Mouse (Mus musculus) limb, embryonic 10.5 days (tissue): ENCODE measurements around the gene Cc2d2a. TPM values are rescaled to one million over a fixed set of nuclear protein-coding genes. Genes with fewer than 3 reads are reported as not detected.

ENCODE experiments used
- DNase-seq: peaks from one replicate; pipeline ENCODE4 v3.0.0-alpha.2; 2017; ENCODE audit warnings: low spot score
- H3K27ac ChIP-seq: fragments of 300-500 bp; sonication (generic); 2 replicates; pipeline ENCODE4 v1.5.1; 2016; ENCODE audit warnings: mild to moderate bottlenecking
- H3K27me3 ChIP-seq: fragments of 300-500 bp; sonication (generic); 2 replicates; pipeline ENCODE4 v1.6.1; 2016; ENCODE audit warnings: low read depth, mild to moderate bottlenecking; ENCODE audit not compliant: poor library complexity, severe bottlenecking
- H3K36me3 ChIP-seq: fragments of 300-500 bp; sonication (generic); 2 replicates; pipeline ENCODE4 v1.6.1; 2016; ENCODE audit warnings: mild to moderate bottlenecking, moderate library complexity
- H3K4me1 ChIP-seq: fragments of 300-500 bp; sonication (generic); 2 replicates; pipeline ENCODE4 v1.6.1; 2016
- H3K4me3 ChIP-seq: fragments of 300-500 bp; sonication (generic); 2 replicates; pipeline ENCODE4 v1.5.1; 2016; ENCODE audit warnings: mild to moderate bottlenecking, moderate library complexity
- H3K9me3 ChIP-seq: fragments of 300-500 bp; sonication (generic); replicated peaks from 2 replicates; pipeline ENCODE4 v1.6.1; 2016; ENCODE audit warnings: mild to moderate bottlenecking
- WGBS: fragments of 180-500 bp; shearing (Covaris S2); methylation state at CpG from one replicate; pipeline ENCODE4 v1.1.7; 2016; 5-methylcytosine and 5-hydroxymethylcytosine counted together
- polyA plus RNA-seq: library from polyadenylated mRNA; unstranded; fragments of >200 nt; fragmentation: Nextera tagmentation; extraction: Ambion mirVana; gene quantifications from 2 replicates; pipeline ENCODE4 v1.2.1, GENCODE M21; 2016

Cc2d2a gene
- polyA plus RNA-seq, 1 experiment from 2014 or later: 8.7 TPM

- Histone ChIP-seq H3K27ac (peak overlapping the region; percentile 97), H3K27me3 (no peaks in the 10 kb centered on the region), H3K36me3 (peaks cover 22% of the 10 kb centered on the region), H3K4me3 (peak overlapping the region; percentile 57), H3K9me3 (no peaks in the 10 kb centered on the region), H3K4me1 (peaks cover 11% of the 10 kb centered on the region)
- WGBS: 0% methylated on average over 12 of the region's 12 CpGs
- DNase-seq: peak; percentile 84
These were observed 10.2 kb downstream of the Cc2d2a start for GRCm38 (mm10) chr5:43672177-43672911.

DNA sequence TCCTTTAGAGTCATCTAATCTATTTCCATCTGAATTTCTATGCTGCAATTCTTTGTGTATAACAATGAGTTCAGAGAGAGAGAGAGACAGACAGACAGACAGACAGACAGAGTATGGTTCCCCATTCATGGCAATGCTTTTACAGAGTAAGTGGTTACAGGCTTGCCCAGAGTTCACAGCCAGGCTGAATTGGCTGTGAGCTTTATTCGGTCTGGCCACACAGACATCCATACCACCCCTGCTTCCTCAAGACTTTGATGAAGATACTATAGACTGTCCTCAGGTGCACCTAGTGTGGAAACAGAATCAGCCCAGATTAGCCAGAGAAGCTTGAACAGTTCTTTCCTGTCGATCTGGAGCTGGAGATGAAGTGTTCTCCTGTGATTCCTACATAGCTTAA is 10.9 kb downstream of the Cc2d2a start:
- H3K27ac ChIP-seq: peak overlapping the region; percentile 97
- no peaks in the 10 kb centered on the region for H3K9me3 ChIP-seq
- H3K4me3 ChIP-seq: peak overlapping the region; percentile 57
- 90% methylated on average over 2 of the region's 2 CpGs for WGBS
- H3K27me3 ChIP-seq: no peaks in the 10 kb centered on the region
- H3K4me1 ChIP-seq: peaks cover 11% of the 10 kb centered on the region
- H3K36me3 ChIP-seq: peaks cover 22% of the 10 kb centered on the region
- no peak for DNase-seq

DNA sequence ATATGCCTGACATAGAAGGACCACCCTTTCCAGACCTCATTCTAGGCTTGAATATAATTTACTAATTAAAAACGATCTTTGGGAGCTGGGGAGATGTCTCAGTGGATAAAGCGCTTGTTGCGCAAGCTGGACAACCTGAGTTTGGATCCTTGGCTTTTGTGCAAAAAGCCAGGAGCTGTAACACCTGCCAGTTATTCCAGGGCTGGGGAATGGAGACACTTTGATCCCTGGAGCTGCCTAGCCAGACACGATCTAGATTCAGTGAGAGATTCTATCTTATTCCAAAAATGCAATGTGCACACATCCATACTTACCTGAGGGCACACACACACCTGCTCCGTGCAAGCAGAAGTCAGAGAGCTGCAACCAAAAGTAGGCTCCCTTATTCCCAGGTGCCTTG is 23.3 kb downstream of the Cc2d2a start:
- Histone ChIP-seq H3K36me3 (peaks cover 95% of the 10 kb centered on the region), H3K4me3 (no peak overlapping the region), H3K27me3 (no peaks in the 10 kb centered on the region), H3K9me3 (no peaks in the 10 kb centered on the region), H3K4me1 (no peaks in the 10 kb centered on the region), H3K27ac (no peak overlapping the region)
- WGBS: 92% methylated on average over 5 of the region's 5 CpGs
- no peak for DNase-seq

- Histone ChIP-seq H3K9me3 (no peaks in the 10 kb centered on the region), H3K27me3 (no peaks in the 10 kb centered on the region), H3K36me3 (peaks cover 80% of the 10 kb centered on the region), H3K4me1 (no peaks in the 10 kb centered on the region), H3K4me3 (no peak overlapping the region), H3K27ac (no peak overlapping the region)
- no peak for DNase-seq
- WGBS: 72% methylated on average over 4 of the region's 4 CpGs
These were observed 30.3 kb downstream of the Cc2d2a start for GRCm38 (mm10) chr5:43692489-43692888.

DNA sequence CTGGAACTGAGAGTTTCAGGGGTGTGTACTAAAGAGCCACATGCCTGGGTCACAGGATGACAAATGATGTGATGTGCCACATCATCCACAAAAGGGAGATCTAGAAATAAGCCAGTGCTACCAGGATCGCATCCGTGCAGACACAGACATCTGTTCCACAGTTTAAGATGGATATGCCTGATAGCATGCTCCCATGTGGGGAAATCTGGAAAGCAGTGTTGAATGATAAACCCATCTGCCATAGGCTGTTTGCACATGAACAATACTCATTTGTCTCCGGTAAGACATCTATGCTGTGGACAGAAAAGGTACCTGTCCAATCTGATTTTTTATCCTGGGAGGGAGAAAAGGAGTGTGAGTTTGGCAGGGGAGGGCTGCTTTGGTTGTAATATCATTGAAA is 35.0 kb downstream of the Cc2d2a start:
- DNase-seq: no peak
- 94% methylated on average over 3 of the region's 3 CpGs for WGBS
- no peak overlapping the region for H3K27ac ChIP-seq
- no peak overlapping the region for H3K4me3 ChIP-seq
- no peaks in the 10 kb centered on the region for H3K4me1 ChIP-seq
- no peaks in the 10 kb centered on the region for H3K9me3 ChIP-seq
- H3K27me3 ChIP-seq: no peaks in the 10 kb centered on the region
- H3K36me3 ChIP-seq: peaks cover 70% of the 10 kb centered on the region

DNA sequence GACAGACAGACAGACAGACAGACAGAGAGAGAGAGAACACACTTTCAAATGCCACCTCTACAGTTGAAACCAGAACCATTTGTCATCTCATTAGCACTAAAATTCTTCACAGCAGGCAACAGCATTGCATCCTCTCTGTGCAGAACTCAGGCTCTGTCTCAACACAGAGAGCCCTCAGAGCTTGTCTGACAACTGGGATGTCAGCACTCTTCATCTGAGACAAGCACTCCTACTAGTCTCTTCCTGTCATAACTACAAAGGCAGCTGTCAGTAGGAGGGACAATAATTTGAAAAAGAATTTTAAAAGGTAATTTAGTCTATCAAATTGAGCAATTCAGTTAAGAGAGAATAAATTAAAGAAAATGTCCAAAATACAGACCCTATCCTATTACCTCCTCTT is 37.1 kb downstream of the Cc2d2a start:
- peaks cover 77% of the 10 kb centered on the region for H3K36me3 ChIP-seq
- no peak overlapping the region for H3K4me3 ChIP-seq
- no peaks in the 10 kb centered on the region for H3K27me3 ChIP-seq
- no peaks in the 10 kb centered on the region for H3K9me3 ChIP-seq
- no peak for DNase-seq
- no peaks in the 10 kb centered on the region for H3K4me1 ChIP-seq
- no peak overlapping the region for H3K27ac ChIP-seq

DNA sequence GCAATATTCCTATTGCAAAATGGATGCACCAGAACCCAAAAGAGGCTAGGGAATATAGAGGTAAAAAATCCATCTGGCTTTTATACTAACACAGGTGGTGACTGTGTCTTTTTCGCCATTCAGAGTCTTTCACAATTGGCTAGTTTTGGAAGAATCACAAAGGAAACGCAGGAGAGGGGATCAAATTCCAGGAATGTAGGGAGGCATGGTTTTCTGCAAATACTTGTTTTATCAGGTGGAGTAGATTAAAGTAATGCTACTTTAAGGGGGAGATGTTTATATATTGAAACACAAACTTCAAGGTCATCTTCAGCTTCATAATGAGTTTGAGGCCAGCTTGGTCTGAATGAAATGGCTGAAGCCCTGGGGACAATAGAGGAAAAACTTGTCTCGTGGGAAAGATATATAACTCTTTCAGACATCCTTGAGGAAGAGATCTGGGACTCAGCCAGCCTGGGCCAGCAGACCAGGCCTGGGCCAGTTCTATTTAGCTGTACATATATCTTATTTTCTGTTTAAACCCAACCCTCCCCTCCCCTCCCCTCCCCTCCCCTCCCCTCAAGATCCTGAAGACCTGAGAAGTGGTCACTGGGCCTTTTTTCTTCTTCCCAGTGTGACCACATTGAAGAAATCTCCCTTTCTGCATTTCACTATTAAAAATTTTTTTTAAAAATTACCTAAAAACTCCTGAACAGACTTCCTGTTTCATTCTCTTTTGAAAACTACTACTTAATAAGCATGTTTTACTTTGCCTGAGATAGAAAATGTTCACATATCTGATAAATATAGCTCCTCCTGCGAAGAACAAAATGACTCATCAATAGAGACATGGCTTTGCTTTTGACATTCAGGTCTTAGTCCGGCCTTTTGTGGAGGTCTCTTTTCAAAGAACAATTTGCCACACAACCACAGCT is 59.6 kb downstream of the Cc2d2a start:
- H3K36me3 ChIP-seq: peaks cover 51% of the 10 kb centered on the region
- WGBS: 83% methylated on average over 5 of the region's 5 CpGs
- DNase-seq: no peak
- no peaks in the 10 kb centered on the region for H3K27me3 ChIP-seq
- no peaks in the 10 kb centered on the region for H3K4me1 ChIP-seq
- H3K4me3 ChIP-seq: no peak overlapping the region
- no peaks in the 10 kb centered on the region for H3K9me3 ChIP-seq
- no peak overlapping the region for H3K27ac ChIP-seq

DNA sequence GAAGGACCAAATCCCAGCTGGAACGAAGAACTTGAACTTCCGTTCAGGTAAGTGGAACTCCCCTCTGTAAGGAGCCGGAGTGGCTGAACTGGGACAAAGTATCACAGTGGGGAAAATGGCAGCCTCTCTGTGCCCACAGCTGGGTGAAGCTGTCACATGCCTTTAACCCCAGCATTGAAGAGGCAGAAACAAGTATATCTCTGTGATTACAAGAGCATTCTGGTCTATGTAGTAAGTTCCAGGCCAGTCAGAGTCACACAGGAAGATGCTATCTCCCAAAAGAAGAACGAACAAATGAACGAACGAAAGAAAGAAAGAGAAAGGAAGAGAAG is 60.3 kb downstream of the Cc2d2a start:
- Histone ChIP-seq H3K36me3 (peaks cover 51% of the 10 kb centered on the region), H3K27ac (no peak overlapping the region), H3K4me3 (no peak overlapping the region), H3K4me1 (no peaks in the 10 kb centered on the region), H3K9me3 (no peaks in the 10 kb centered on the region), H3K27me3 (no peaks in the 10 kb centered on the region)
- no peak for DNase-seq
- WGBS: 90% methylated on average over 6 of the region's 6 CpGs

- H3K9me3 ChIP-seq: no peaks in the 10 kb centered on the region
- no peaks in the 10 kb centered on the region for H3K27me3 ChIP-seq
- DNase-seq: no peak
- H3K4me3 ChIP-seq: no peak overlapping the region
- 86% methylated on average over 7 of the region's 7 CpGs for WGBS
- no peaks in the 10 kb centered on the region for H3K4me1 ChIP-seq
- H3K36me3 ChIP-seq: peaks cover 40% of the 10 kb centered on the region
- H3K27ac ChIP-seq: no peak overlapping the region
These were observed 61.7 kb downstream of the Cc2d2a start for GRCm38 (mm10) chr5:43723830-43724229.

DNA sequence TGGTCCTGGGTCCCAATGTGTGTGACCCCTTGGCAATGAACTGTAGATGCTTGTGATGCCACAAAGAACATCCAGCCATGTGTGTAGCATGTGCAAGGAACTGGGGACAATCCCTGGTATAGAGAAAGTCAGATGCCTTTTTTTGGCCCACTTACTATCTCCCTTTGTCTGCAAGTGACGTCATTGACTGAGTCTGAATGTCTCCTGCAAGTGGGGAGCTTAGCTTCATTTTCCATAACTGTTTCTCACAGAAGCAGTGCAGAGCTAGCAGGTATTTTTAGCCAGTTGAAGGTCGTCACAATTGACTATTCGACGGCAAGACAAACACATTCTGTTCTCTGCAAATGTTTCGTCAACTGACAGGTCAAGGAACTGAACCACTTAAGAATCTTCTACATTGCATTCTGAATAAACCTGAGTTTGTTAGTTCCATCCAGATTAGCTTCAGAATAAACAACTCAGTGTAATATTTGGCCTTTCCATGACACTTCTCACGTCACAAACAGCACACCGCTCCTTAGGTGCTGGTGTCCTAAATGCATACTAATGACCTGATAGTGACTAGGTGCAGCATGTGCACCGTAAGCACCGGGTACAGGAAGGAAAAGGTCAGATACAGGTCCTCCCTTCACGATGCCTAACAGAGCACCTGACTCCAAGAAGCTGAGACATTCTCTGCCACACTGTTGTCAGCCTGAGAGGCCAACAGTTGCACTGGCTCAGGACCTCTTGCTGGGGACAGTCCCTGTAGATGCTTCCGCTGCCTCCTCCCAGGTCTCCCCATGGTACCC is 66.4 kb downstream of the Cc2d2a start:
- WGBS: 87% methylated on average over 11 of the region's 11 CpGs
- H3K9me3 ChIP-seq: no peaks in the 10 kb centered on the region
- H3K36me3 ChIP-seq: peaks cover 28% of the 10 kb centered on the region
- no peak overlapping the region for H3K4me3 ChIP-seq
- no peak overlapping the region for H3K27ac ChIP-seq
- no peaks in the 10 kb centered on the region for H3K27me3 ChIP-seq
- DNase-seq: no peak
- no peaks in the 10 kb centered on the region for H3K4me1 ChIP-seq

GRCm38 (mm10) chr5:43732381-43732780 is 70.2 kb downstream of the Cc2d2a start:
- Histone ChIP-seq H3K4me3 (no peak overlapping the region), H3K36me3 (peaks cover 31% of the 10 kb centered on the region), H3K27ac (no peak overlapping the region), H3K9me3 (no peaks in the 10 kb centered on the region), H3K27me3 (no peaks in the 10 kb centered on the region), H3K4me1 (no peaks in the 10 kb centered on the region)
- WGBS: 91% methylated on average over 8 of the region's 8 CpGs
- DNase-seq: no peak

- Histone ChIP-seq H3K36me3 (peaks cover 60% of the 10 kb centered on the region), H3K27ac (no peak overlapping the region), H3K4me1 (peaks cover 2% of the 10 kb centered on the region; the same call in 1 of the 2 replicates), H3K4me3 (no peak overlapping the region), H3K9me3 (no peaks in the 10 kb centered on the region), H3K27me3 (no peaks in the 10 kb centered on the region)
- no peak for DNase-seq
- 94% methylated on average over 1 of the region's 1 CpGs for WGBS
These were observed 82.0 kb downstream of the Cc2d2a start for GRCm38 (mm10) chr5:43744187-43744586.

- H3K27ac ChIP-seq: no peak overlapping the region
- H3K9me3 ChIP-seq: no peaks in the 10 kb centered on the region
- DNase-seq: no peak
- H3K36me3 ChIP-seq: peaks cover 61% of the 10 kb centered on the region
- H3K27me3 ChIP-seq: no peaks in the 10 kb centered on the region
- 48% methylated on average over 5 of the region's 5 CpGs for WGBS
- H3K4me1 ChIP-seq: peaks cover 2% of the 10 kb centered on the region; the same call in 1 of the 2 replicates
- no peak overlapping the region for H3K4me3 ChIP-seq
These were observed 83.0 kb downstream of the Cc2d2a start for GRCm38 (mm10) chr5:43745156-43745555.
